Mouse (Mus musculus) C2C12 (cell line): ENCODE measurements at regions not wholly inside any gene's neighbourhood (a gene's known extent, or its start where the extent isn't known, plus 50 kb on each side); places are given as distances from the start of the nearest gene placed in this dataset.

Experiments used
- CTCF ChIP-seq: IDR thresholded peaks from one replicate; pipeline ENCODE4 v1.5.1; 2011; ENCODE audit not compliant: control insufficient read depth, insufficient read depth, insufficient read length
- MAX ChIP-seq: IDR thresholded peaks from one replicate; pipeline ENCODE4 v1.6.1; 2011; ENCODE audit warnings: mild to moderate bottlenecking, control low read depth
- MYOD1 ChIP-seq: IDR thresholded peaks from one replicate; pipeline ENCODE4 v1.6.1; 2011; ENCODE audit warnings: low read depth; ENCODE audit not compliant: control insufficient read depth, insufficient read length
- MYOG ChIP-seq: IDR thresholded peaks from one replicate; pipeline ENCODE4 v1.6.1; 2011; ENCODE audit not compliant: control insufficient read depth, insufficient read length; ENCODE audit errors: extremely low read depth
- USF1 ChIP-seq: IDR thresholded peaks from one replicate; pipeline ENCODE4 v1.6.1; 2011; ENCODE audit warnings: low read depth, mild to moderate bottlenecking, control low read depth, moderate library complexity

GRCm38 (mm10) chr8:89239626-89240025 is 195.7 kb upstream of the Sall1 start:
- TF ChIP-seq MAX = no peak
- TF ChIP-seq CTCF = no peak
- TF ChIP-seq MYOG = no peak
- TF ChIP-seq USF1 = no peak
- TF ChIP-seq MYOD1 = no peak
